Mouse (Mus musculus) cerebellum, postnatal 25 days (tissue): ENCODE results near the gene 4930404H24Rik.

ENCODE experiments used
- DNase-seq, 2 experiments: peaks; one replicate each; pipeline ENCODE4 v3.0.0; 2021; ENCODE audit warnings: mixed read lengths in 2 of 2

4930404H24Rik gene

GRCm38 (mm10) chr2:153511562-153511961 lies 19.0 kb downstream of the 4930404H24Rik start:
- DNase-seq, result peak in 1 of 2 experiments; percentile 23

- peak; percentile 58 to 69 for DNase-seq
Measured at GRCm38 (mm10) chr2:153512416-153513323, 20.1 kb downstream of the 4930404H24Rik start.

DNA sequence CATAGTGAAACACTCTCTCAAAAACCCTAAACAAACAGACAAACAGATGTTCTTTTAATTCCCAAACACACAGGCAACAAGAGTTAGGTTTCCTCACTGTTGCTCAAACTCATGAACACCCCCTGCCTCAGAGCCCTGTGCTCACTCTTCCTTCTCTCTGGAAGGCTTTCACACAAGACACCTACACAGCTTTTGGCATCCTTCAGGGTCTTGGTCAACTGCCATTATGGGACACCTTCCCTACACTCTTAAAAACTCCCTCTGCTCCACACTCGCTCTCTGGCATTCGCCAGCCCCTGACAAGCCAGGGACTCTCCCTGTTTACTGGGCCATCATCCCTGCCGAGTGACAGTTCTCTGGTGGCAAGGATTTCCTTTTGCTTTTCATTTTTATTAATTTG lies 21.4 kb downstream of the 4930404H24Rik start:
- peak in 1 of 2 experiments; percentile 13 for DNase-seq

DNA sequence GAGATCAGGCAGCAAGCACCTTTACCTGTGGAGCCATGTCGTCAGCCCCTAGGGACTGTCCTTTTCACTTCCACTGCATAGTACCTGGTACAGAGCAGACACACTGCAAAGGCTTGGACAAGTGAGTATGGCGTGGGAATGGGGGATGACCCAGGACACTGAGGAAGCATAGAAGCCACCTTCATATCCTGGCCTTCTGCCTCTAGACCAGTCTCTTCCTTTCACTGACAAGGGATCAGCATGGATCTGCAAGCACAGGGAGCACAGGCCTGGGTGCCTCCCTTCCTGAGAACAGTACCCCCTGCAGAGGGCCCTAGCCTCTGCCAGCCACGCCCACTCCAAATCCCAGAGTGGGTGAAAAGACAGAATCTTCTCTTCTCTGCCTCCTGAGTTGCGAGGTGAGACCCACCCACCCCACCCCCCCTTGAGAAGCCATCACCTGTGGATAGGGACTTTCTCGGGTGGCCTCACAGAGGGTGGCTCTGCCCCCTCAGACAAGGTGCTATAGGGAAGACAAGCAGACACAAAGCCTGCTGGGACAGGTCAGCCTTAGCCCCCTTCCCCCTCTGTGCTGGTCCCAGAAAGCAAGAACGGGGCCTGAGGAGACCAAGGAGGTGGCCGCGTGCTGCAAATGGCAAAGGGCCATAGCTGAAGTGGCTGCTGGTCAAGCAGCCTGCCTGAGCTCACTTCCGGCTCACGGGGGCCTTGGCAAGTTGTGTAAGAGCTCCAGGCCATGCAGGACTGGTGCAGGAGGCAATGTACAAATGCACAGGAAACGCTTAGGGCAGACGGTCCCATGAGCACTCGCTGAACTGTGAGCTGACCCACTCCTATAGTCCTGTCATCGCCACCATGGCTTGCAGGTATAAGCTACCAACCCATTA lies 22.1 kb downstream of the 4930404H24Rik start:
- DNase-seq, result peak; percentile 63 to 72

- peak; percentile 70 to 75 for DNase-seq
Measured at GRCm38 (mm10) chr2:153515582-153515981, 23.0 kb downstream of the 4930404H24Rik start.

DNA sequence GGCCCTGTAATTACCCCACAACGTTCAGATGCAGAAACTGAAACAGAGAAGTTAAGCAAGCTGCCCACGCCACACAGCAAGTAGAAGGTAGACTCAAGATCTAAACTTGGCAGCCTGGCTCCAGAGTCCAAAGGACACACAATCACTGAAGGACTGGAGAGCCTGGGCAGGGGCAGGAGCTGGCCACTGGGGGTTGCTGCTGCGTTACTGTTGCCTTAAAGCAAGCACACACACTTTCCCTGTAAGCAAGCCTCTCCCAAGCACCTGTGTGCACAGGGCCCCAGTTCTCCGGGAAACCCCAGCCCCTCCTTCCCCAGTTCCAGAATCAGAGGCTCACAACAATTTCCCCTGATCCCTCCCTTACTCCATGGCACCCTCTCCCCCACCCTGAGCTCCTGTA lies 24.4 kb downstream of the 4930404H24Rik start:
- DNase-seq, result peak; percentile 37 to 47

- DNase-seq, result no peak
Measured at GRCm38 (mm10) chr2:153520057-153520456, 27.5 kb downstream of the 4930404H24Rik start.

DNA sequence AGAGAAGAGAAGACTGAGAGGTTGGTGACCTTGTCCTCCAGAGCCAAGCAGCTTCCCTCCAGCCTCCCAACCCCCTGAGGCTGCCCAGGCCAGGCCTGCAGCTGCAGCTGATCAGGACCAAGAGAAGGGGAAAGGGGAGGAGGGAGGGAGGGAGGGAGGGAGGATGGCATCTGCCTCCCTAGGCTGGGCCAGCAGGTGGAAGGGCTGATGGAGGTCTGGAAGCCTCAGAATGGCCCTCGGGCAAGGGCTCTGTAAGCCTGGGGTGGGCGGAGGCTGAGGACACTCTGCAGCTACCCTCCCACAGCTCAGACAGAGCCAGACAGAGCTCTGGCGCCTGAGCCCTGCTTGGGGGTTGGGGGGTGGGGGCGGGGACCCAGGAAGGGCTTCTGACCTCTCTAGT lies 29.7 kb downstream of the 4930404H24Rik start:
- no peak for DNase-seq

GRCm38 (mm10) chr2:153523143-153523542 lies 30.6 kb downstream of the 4930404H24Rik start:
- DNase-seq, result no peak

GRCm38 (mm10) chr2:153523656-153524055 lies 31.1 kb downstream of the 4930404H24Rik start:
- DNase-seq, result no peak

DNA sequence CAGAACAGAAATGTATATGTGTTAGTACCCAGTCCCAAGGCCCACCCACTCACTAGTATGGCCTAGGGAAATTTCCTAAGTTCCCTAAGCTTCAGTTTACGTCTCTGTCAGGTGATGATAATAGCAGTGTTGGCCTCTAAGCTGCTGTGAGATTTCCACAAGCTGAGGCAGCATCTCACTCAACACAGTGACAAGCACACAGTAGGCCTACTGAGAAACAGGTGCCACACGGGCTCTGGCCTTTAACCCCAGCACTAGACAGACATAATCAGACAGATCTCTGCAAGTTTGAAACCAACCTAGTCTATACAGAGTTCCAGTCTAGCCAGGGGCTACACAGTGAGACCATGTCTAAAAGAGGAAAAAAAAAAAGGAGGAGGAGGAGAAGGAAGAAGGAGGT lies 32.1 kb downstream of the 4930404H24Rik start:
- no peak for DNase-seq

- DNase-seq, result peak in 1 of 2 experiments; percentile 37
Measured at GRCm38 (mm10) chr2:153525906-153526311, 33.3 kb downstream of the 4930404H24Rik start.

DNA sequence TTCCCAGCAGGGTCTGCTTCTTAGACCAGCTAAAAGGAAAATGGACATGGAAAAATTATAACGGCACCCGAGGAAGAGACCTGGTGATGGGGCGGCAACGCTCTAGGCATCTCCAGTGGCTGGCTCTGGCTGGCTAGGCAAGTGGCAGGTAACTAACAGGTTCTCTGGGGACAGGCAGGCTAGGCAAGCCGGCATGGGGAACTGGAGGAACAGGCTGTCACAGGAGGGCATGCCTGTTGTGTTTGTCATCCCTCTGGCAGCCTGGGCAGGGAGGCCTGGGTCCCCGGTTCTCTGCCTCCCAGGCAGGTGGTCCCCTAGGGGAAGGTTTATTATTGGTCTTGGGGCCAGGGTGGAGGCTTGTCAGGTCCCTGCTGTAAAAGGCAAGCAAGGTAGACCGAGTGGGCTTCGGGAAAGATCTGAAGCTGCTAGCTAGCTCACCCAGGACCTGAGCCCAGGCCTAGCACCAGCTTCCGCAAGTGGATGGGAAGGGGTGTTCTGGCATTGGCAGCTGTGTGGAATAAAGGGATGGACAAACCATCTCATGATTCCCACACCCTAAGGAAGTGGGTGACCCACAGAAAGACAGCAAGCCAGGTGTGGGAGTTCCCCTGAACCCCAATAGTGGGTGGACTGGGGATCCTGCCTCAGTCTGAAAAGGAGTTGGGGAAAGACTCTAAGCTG lies 34.4 kb downstream of the 4930404H24Rik start:
- peak; percentile 44 to 46 for DNase-seq

DNA sequence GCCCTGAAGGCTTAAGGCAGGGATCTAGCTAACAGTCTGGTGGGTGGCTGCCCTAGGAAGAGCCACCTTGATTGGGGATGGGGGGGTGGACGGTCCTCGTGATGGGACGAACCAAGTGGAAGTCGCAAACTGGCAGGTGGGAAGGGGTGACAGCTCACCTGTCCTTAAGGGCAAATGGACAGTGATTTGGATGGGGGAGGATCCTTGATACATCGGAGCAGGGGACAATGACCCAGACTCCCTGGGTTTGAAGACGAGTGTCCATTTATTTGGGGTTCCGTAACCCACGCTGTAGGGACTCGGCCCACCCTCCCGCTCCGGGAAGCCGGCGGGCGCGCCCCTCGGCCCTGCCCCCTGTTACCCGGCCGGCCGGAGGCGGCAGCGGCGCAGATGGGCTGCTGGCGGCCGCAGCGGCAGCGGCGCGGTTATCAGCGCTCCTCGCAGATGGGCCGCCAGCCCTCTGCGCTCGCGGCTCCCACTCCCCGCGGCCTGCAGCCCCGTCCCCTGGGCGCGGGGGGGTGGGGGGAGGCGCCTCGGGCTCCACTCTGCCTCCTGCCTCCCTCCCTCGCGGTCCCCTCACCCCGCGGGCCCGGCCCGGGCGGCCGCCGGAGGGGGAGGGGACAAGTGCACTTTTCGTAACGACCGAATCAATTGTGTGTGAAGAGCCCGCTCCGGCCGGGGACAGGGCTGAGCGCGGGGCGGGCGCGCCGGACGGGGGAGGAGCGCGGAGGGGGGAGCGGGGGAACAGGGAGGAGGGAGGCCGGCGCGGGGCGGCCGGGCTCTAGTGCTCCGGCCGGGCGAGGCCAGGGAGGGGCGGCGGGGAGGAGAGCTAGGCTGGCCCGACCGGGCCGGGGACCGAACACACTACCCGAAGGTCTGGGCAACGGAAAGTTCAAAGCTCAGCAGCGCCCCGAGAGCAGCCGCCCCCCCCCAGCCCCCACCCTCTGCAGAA lies 35.3 kb downstream of the 4930404H24Rik start:
- DNase-seq, result peak; percentile 69 to 79

GRCm38 (mm10) chr2:153528571-153529364 lies 36.2 kb downstream of the 4930404H24Rik start:
- DNase-seq, result peak in 1 of 2 experiments; percentile 78

DNA sequence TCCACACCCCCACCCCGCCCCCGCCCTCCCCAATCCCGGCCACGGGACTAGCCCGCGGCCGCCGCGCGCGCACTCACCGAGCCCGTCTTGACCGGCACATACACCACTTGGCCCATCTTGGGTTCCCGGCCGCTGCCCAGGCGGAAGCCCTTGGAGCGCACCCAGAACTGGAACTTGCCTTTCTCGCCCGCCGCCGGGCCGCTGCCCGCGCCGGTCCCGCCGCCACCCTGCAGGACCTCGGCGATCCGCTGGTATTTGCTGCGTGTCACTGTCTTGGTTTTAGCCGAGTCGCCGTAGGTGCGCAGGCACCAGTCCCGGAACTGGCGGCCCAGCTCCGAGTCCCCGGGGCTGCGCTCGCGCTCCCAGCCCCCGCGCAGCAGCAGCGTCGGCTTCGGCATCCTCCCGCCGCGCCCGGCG lies 36.8 kb downstream of the 4930404H24Rik start:
- peak; percentile 77 to 78 for DNase-seq

- DNase-seq, result peak; percentile 76 to 87
Measured at GRCm38 (mm10) chr2:153529931-153530766, 37.6 kb downstream of the 4930404H24Rik start, which contains the start of gene Nol4l. Nol4l (minus strand) TSS chr2:153529971.

DNA sequence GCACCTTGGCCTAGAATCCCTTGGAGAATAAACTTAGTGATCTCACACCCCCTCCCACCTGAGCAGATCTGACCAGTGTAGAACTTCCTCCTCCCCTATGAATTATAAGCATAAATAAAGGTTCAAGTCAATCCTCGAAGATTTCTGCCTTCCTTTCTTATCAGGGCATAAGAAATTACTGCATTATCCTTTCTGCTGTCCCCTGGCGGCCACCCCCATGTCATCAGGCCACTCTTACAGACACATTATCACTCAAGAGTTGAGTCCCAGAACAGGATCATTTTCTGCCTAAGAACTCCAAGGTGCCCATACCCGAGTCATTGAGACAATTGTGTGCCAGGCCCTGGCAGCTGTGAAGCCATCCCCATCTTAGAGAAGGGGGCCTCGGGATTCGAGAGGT lies 38.4 kb downstream of the 4930404H24Rik start:
- no peak for DNase-seq

DNA sequence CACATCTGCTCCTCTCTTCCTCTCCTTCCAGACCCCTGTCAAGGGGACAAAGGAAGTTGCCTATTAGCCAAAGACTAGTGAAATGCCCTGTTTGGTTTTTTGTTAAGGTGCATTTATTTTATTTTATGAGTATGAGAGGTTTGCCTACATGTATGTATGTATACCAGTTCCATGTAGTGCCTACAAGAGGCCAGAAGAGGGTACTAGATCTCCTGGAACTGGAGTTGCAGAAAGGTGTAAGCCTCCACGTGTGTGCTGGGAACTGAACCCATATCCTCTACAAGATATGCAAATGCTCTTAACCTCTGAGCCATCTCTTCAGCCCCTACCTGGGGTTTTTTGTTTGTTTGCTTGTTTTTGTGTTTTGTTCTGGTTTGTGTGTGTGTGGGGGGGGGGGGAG lies 41.4 kb downstream of the 4930404H24Rik start:
- no peak for DNase-seq

- DNase-seq, result no peak
Measured at GRCm38 (mm10) chr2:153538898-153539297, 46.3 kb downstream of the 4930404H24Rik start.
